Mouse (Mus musculus) stomach, embryonic 16.5 days (tissue): ENCODE results near the gene Timd2. TPM values are rescaled to one million over a fixed set of nuclear protein-coding genes. Genes with fewer than 3 reads are reported as not detected.
"Not testable (repeated sequence)": the region's sequence is repeated elsewhere in the genome, so short reads cannot be mapped to it uniquely, and the experiment has no call there.

ENCODE experiments used
- ATAC-seq: fragments of 200-750 bp; cut with Nextera tagmentation; 2 replicates; pipeline ENCODE4 v1.8.0; 2017; ENCODE audit warnings: moderate number of reproducible peaks, moderate TSS enrichment; ENCODE audit not compliant: insufficient read depth, low FRiP score
- H3K27ac ChIP-seq: fragments of 300-500 bp; sonication (generic); 2 replicates; pipeline ENCODE4 v1.5.1; 2014; ENCODE audit warnings: low read length
- H3K27me3 ChIP-seq: fragments of 300-500 bp; sonication (generic); 2 replicates; pipeline ENCODE4 v1.6.1; 2014; ENCODE audit warnings: low read length, control low read depth, mixed read lengths; ENCODE audit not compliant: control insufficient read depth, insufficient read depth
- H3K36me3 ChIP-seq: fragments of 300-500 bp; sonication (generic); 2 replicates; pipeline ENCODE4 v1.6.1; 2014; ENCODE audit warnings: low read length; ENCODE audit not compliant: control insufficient read depth, insufficient read depth
- H3K4me1 ChIP-seq: fragments of 300-500 bp; sonication (generic); 2 replicates; pipeline ENCODE4 v1.6.1; 2014; ENCODE audit warnings: low read length, control low read depth, mixed read lengths; ENCODE audit not compliant: control insufficient read depth, insufficient read depth
- H3K4me2 ChIP-seq: fragments of 300-500 bp; sonication (generic); 2 replicates; pipeline ENCODE4 v1.6.1; 2014; ENCODE audit warnings: low read depth, low read length, mixed read lengths
- H3K4me3 ChIP-seq: fragments of 300-500 bp; sonication (generic); replicated peaks from 2 replicates; pipeline ENCODE4 v1.5.1; 2014; ENCODE audit warnings: mild to moderate bottlenecking, low read length
- H3K9ac ChIP-seq: fragments of 300-500 bp; sonication (generic); 2 replicates; pipeline ENCODE4 v1.6.1; 2014; ENCODE audit warnings: low read length
- H3K9me3 ChIP-seq: fragments of 300-500 bp; sonication (generic); replicated peaks from 2 replicates; pipeline ENCODE4 v1.6.1; 2016; ENCODE audit warnings: low read length, control low read depth; ENCODE audit not compliant: control insufficient read depth
- WGBS: fragments of 180-500 bp; shearing (Covaris S2); extraction: QIAGEN DNeasy Blood & Tissue Kit; methylation state at CpG from one replicate; pipeline ENCODE4 v1.1.7; 2014; 5-methylcytosine and 5-hydroxymethylcytosine counted together
- polyA plus RNA-seq: library from polyadenylated mRNA; unstranded; fragments of >200 nt; fragmentation: Nextera tagmentation; extraction: Ambion mirVana; gene quantifications from 2 replicates; pipeline ENCODE4 v1.2.1, GENCODE M21; 2015

The Timd2 gene
- 2.1 and 3.3 TPM in 2 replicates for polyA plus RNA-seq

DNA sequence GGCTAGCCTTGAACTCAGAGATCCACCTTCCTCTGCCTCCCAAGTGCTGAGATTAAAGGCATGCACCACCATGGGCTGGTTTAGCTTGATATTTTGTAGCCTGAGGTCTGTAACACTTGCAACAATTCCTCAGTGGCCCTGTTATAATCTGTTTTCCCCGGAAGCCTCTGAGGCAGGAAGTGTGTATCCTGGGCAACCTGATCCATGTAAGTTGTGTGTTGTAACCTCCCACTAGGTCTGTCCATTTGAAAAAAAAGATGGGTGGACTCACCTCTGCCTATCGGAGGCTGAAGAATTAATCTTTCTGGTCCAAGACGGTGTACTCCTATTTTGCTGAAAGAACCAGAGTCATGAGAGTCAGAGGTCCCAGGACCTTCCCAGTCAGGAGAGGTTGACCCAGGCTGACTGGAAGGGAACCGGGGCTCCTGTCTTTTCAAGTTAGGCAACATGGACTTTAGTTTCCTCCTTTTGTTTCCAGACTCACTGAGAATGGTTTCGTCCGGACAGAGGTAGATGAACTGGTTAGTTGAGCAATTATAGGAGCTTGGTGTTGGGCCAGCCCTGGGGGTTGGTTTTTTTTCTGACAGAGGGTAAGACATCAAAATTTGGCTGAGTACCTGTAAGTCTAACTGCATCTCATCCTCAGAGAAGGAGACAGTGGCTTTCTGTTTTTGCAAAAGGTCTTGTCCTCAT, at the start of gene Timd2:
Gene Timd2, minus strand, starts transcription at position 398 of the 693 bp plus-strand sequence.
- no peak for ATAC-seq
- H3K4me1 ChIP-seq: no peaks in the 10 kb centered on the region
- no peak within 1 kb of the TSS for H3K4me2 ChIP-seq
- H3K4me3 ChIP-seq: no peak within 1 kb of the TSS
- WGBS: 71% methylated on average over 6 of the region's 6 CpGs
- H3K9me3 ChIP-seq: no peaks in the 10 kb centered on the region
- no peak within 1 kb of the TSS for H3K9ac ChIP-seq
- H3K36me3 ChIP-seq: no peaks in the 10 kb centered on the region
- no peaks in the 10 kb centered on the region for H3K27me3 ChIP-seq
- H3K27ac ChIP-seq: no peak within 1 kb of the TSS

DNA sequence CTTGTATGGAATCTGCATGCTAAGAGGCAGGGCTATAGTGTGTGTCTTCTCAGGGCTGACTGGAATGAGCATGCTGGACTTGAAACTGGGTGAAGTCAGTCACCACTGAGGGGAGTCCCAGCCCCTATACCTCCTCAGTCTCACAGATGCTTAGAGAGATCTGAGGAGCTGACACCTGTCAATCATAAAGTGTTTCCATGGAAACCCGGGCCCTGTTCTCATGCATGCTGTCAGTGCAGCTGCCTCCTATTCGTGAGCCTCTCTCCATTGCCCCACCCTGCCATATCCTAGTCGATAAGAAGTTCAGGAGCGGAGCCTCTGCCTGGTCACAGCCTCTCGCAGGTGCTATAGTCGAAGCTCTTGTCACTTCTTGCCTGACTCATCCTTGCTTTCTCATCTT, 48.9 kb upstream of the Timd2 start:
- H3K4me2 ChIP-seq, H3K36me3 ChIP-seq, H3K4me3 ChIP-seq, H3K9me3 ChIP-seq, H3K9ac ChIP-seq, H3K27ac ChIP-seq, H3K27me3 ChIP-seq, ATAC-seq, H3K4me1 ChIP-seq: not testable (repeated sequence)
- WGBS: 86% methylated on average over 6 of the region's 6 CpGs

DNA sequence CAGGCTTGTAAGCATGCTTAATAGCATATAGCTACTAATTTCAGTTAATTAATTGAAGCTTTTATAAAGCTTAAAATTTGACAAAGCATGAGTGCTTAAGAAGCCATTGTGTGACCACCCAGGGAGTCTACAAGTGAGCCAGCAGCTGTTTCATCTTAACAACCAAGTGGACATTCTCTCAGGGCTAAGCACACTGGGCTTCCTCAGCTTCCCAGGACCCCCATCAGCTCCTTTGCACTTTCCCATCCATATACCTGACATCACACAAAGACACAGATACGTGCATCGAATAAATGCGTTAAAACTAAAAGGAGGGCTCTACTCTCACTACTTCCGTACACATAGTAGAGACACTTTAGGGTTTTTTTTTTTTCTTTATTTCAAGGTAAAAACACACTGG, 47.8 kb upstream of the Timd2 start:
- no peaks in the 10 kb centered on the region for H3K4me1 ChIP-seq
- no peaks in the 10 kb centered on the region for H3K9me3 ChIP-seq
- H3K27me3 ChIP-seq: no peaks in the 10 kb centered on the region
- no peak for ATAC-seq
- H3K4me2 ChIP-seq: no peak overlapping the region
- no peak overlapping the region for H3K27ac ChIP-seq
- WGBS: 58% methylated on average over 4 of the region's 4 CpGs
- H3K36me3 ChIP-seq: no peaks in the 10 kb centered on the region
- no peak overlapping the region for H3K4me3 ChIP-seq
- no peak overlapping the region for H3K9ac ChIP-seq

DNA sequence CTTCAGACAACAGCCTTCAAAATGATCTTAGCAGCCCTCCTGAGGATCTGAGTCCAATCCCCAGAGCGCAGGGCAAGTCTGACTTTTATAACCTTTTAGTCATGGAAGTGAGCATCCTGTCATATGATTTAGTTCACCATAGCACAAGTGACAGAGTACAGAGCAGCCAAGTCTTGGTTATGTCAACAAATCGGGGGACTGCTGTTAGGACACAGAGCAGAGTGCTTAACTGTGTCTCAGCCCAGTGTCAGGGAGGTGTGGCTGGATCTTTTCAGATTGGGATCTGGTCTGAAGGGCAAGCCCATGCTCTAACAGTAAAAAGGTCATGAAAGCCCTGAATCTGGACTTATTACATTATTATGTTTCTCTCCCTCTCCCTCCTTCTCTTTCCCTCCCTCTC, 46.8 kb upstream of the Timd2 start:
- Histone ChIP-seq H3K9ac (no peak overlapping the region), H3K9me3 (no peaks in the 10 kb centered on the region), H3K4me3 (no peak overlapping the region), H3K27me3 (no peaks in the 10 kb centered on the region), H3K36me3 (no peaks in the 10 kb centered on the region), H3K4me2 (no peak overlapping the region), H3K4me1 (no peaks in the 10 kb centered on the region), H3K27ac (no peak overlapping the region)
- 41% methylated on average over 2 of the region's 2 CpGs for WGBS
- ATAC-seq: no peak

DNA sequence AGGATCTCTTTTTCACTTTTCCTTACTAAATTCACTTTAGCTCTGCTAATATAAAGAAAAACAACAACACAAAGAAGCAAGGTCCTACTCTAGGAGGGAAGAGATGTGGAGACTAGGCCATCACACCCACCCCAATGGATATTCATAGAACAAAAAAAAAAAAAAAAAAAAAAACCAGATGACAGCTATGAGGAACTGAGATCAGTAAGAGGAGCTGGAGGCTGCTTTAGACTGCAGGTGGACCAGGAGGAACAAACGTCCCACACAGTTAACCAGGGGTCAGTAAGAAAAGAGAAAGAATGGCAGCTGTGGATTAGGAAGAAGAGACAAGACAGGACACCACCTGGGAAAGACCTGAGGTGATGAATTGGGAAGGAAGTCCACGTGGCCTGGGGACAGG, 41.1 kb upstream of the Timd2 start:
- Histone ChIP-seq H3K27me3 (no peaks in the 10 kb centered on the region), H3K4me3 (no peak overlapping the region), H3K4me1 (no peaks in the 10 kb centered on the region), H3K4me2 (no peak overlapping the region), H3K36me3 (no peaks in the 10 kb centered on the region), H3K27ac (no peak overlapping the region), H3K9me3 (no peaks in the 10 kb centered on the region), H3K9ac (no peak overlapping the region)
- 48% methylated on average over 2 of the region's 2 CpGs for WGBS
- no peak for ATAC-seq

DNA sequence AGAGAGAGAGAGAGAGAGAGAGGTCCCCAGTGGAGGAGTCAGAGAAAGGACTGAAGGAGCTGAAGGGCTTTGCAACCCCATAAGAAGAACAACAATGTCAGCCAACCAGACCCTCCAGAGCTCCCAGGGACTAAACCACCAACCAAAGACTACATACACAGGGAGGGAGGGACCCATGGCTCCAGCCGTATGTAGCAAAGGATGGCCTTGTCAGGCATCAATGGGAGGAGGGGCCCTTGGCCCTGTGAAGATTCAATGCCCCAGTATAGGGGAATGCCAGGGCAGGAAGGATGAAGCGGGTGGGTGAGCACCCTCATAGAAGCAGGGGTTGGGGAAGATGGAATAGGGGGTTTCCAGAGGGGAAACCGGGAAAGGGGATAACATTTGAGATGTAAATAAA, 34.9 kb upstream of the Timd2 start:
- H3K4me1 ChIP-seq: no peaks in the 10 kb centered on the region
- H3K9me3 ChIP-seq: no peaks in the 10 kb centered on the region
- no peak overlapping the region for H3K4me2 ChIP-seq
- no peaks in the 10 kb centered on the region for H3K36me3 ChIP-seq
- H3K27ac ChIP-seq: no peak overlapping the region
- WGBS: 69% methylated on average over 3 of the region's 3 CpGs
- ATAC-seq: no peak
- H3K27me3 ChIP-seq: no peaks in the 10 kb centered on the region
- no peak overlapping the region for H3K9ac ChIP-seq
- H3K4me3 ChIP-seq: no peak overlapping the region

DNA sequence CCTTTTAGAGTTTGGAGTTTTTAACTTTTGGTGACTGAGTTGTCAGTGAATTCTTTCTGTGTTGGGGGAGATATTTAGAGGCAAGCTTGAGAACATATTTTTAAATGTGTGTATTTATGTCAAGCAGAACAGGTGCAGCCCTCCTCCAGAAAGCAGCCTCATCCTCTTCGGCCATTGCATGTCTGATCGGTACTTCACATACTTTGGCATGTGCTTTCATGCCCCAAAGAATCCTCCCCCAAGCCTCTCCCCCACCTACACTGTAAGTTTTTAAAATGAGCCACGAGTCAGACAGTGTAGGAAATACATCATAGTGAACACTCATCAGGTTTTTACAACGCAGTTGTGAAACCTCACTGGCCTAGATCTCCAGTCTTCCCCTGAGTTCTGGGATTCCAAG, 34.0 kb upstream of the Timd2 start:
- Histone ChIP-seq H3K4me3 (no peak overlapping the region), H3K36me3 (no peaks in the 10 kb centered on the region), H3K27me3 (no peaks in the 10 kb centered on the region), H3K4me1 (no peaks in the 10 kb centered on the region), H3K27ac (no peak overlapping the region), H3K4me2 (no peak overlapping the region), H3K9me3 (no peaks in the 10 kb centered on the region), H3K9ac (no peak overlapping the region)
- WGBS: 82% methylated on average over 4 of the region's 4 CpGs
- no peak for ATAC-seq

DNA sequence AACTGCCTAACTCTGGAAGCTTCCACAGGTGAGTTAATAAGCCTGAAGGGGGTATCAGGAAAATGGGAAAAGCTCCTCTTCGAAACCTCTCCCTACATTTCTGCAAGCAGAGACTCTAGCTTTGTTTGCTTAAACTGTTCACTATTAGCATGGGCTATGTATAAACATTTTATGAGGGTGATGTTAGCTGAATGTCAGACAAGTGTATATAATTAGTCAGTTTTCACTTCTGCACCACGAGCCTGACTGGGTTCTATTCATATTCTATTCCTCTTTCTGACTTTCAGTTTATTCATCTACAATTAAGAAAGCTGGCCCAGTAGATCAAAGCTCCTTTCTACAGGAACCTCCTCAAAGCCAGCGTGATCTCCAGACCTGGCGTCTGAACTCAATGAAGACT, 32.6 kb upstream of the Timd2 start:
- no peak overlapping the region for H3K4me2 ChIP-seq
- no peaks in the 10 kb centered on the region for H3K9me3 ChIP-seq
- ATAC-seq: no peak
- H3K4me3 ChIP-seq: no peak overlapping the region
- no peaks in the 10 kb centered on the region for H3K36me3 ChIP-seq
- H3K4me1 ChIP-seq: no peaks in the 10 kb centered on the region
- no peak overlapping the region for H3K27ac ChIP-seq
- no peak overlapping the region for H3K9ac ChIP-seq
- WGBS: 53% methylated on average over 4 of the region's 4 CpGs
- H3K27me3 ChIP-seq: no peaks in the 10 kb centered on the region

DNA sequence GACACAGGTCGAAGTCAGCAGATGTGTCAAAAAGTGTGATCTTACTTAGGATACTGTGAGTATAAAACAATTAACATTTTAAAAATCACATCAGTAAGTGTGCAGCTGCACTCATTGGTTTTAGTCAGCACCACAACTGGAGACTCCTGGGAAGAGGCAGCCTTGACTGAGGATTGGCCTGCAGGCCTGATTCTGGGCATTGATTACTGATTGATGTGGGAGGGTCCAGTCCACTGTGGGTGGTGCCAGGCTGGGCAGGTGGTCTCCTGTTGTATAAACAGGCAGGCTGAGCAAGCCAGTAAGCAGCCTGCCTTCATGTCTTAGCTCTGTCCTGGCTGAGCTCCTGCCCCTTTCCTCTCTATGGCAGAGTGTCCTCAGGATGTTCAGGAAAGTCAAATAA, 28.2 kb upstream of the Timd2 start, which contains the start of gene Havcr1:
Gene Havcr1, plus strand, starts transcription at position 5 of the 400 bp plus-strand sequence.
- not testable (repeated sequence) for H3K9ac ChIP-seq, ATAC-seq, H3K4me1 ChIP-seq, H3K27ac ChIP-seq, H3K27me3 ChIP-seq, H3K4me2 ChIP-seq, H3K4me3 ChIP-seq, H3K9me3 ChIP-seq, H3K36me3 ChIP-seq
- WGBS: 94% methylated on average over 1 of the region's 1 CpGs
